Mouse (Mus musculus): ENCODE measurements around the gene Ccdc155. TPM values are rescaled to one million over a fixed set of nuclear protein-coding genes. Genes with fewer than 3 reads are reported as not detected.
"Not testable (repeated sequence)": the region's sequence is repeated elsewhere in the genome, so short reads cannot be mapped to it uniquely, and the experiment has no call there.

Ccdc155 gene
- polyA plus RNA-seq, 1 experiment from 2014 or later, result 0.97 TPM

GRCm38 (mm10) chr7:45158991-45159390 is 45.7 kb downstream of the Ccdc155 start:
- Histone ChIP-seq H3K9me3 (no peaks in the 10 kb centered on the region), H3K27ac (no peak overlapping the region), H3K4me3 (replicated peaks) (no peak overlapping the region), H3K27me3 (peaks cover 16% of the 10 kb centered on the region), H3K4me2 (replicated peaks) (no peak overlapping the region), H3K4me1 (replicated peaks) (peaks cover 26% of the 10 kb centered on the region), H3K9ac (replicated peaks) (no peak overlapping the region), H3K36me3 (peaks cover 36% of the 10 kb centered on the region)
- WGBS, result 95% methylated on average over 6 of the region's 6 CpGs
- ATAC-seq, result no peak

DNA sequence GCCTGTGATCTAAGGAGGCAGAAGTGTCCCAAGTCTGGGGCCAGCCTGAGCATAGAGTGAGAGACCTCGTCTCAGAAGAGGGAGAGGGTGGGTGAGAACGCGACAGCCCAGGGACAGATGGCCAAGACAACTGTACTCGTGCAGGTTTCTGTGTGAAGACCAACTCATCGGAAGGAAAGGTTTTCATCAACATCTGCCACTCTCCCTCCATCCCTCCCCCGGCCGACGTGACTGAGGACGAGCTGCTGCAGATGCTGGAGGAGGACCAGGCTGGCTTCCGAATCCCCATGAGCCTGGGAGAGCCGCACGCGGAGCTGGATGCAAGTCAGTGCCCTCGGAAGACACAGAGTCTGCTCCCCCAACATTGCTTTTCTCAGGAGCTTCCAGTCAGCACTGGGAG is 47.2 kb downstream of the Ccdc155 start:
- ATAC-seq, result no peak
- H3K4me1 ChIP-seq (replicated peaks), result peaks cover 25% of the 10 kb centered on the region
- H3K27ac ChIP-seq, result no peak overlapping the region
- peaks cover 36% of the 10 kb centered on the region for H3K36me3 ChIP-seq
- WGBS, result 92% methylated on average over 14 of the region's 14 CpGs
- H3K4me3 ChIP-seq (replicated peaks), result no peak overlapping the region
- peaks cover 1% of the 10 kb centered on the region for H3K27me3 ChIP-seq
- no peak overlapping the region for H3K9ac ChIP-seq (replicated peaks)
- no peaks in the 10 kb centered on the region for H3K9me3 ChIP-seq
- no peak overlapping the region for H3K4me2 ChIP-seq (replicated peaks)

GRCm38 (mm10) chr7:45156206-45156605 is 48.5 kb downstream of the Ccdc155 start:
- H3K36me3 ChIP-seq, result peaks cover 36% of the 10 kb centered on the region
- H3K4me3 ChIP-seq (replicated peaks), result no peak overlapping the region
- no peak overlapping the region for H3K9ac ChIP-seq (replicated peaks)
- 98% methylated on average over 15 of the region's 15 CpGs for WGBS
- H3K4me2 ChIP-seq (replicated peaks), result no peak overlapping the region
- no peaks in the 10 kb centered on the region for H3K27me3 ChIP-seq
- no peaks in the 10 kb centered on the region for H3K9me3 ChIP-seq
- H3K4me1 ChIP-seq (replicated peaks), result peaks cover 23% of the 10 kb centered on the region
- ATAC-seq, result no peak
- no peak overlapping the region for H3K27ac ChIP-seq

- H3K4me3 ChIP-seq (replicated peaks), result no peak overlapping the region
- peaks cover 36% of the 10 kb centered on the region for H3K36me3 ChIP-seq
- no peaks in the 10 kb centered on the region for H3K27me3 ChIP-seq
- peaks cover 29% of the 10 kb centered on the region for H3K4me1 ChIP-seq (replicated peaks)
- no peaks in the 10 kb centered on the region for H3K9me3 ChIP-seq
- 85% methylated on average over 9 of the region's 9 CpGs for WGBS
- no peak overlapping the region for H3K9ac ChIP-seq (replicated peaks)
- no peak for ATAC-seq
- H3K4me2 ChIP-seq (replicated peaks), result peak overlapping the region; percentile 63
- H3K27ac ChIP-seq, result no peak overlapping the region
Measured at GRCm38 (mm10) chr7:45155590-45155989, 49.1 kb downstream of the Ccdc155 start.

DNA sequence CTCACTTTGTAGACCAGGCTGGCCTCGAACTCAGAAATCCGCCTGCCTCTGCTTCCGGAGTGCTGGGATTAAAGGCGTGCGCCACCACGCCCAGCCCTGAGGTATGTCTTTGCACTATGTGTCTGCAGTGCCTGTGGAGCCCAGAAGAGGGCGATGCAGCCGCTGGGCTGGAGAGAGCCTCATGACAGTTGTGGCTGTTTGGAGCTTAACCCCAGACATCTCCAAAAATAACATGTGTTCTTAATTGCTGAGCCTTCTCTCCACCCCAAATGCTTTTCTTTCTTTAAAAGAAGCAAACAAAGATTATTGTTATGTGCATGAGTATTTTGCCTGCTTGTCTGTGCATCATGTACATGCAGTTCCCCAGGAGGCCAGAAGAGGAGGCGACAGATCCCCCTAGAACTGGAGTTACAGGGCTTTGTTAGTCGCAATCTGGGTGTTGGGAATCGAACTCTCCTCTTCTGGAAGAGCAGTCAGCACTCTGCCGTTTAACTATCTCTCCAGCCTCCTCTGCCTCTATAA is 49.6 kb downstream of the Ccdc155 start:
- WGBS, result 81% methylated on average over 12 of the region's 12 CpGs
- Histone ChIP-seq H3K27me3 (no peaks in the 10 kb centered on the region), H3K36me3 (peaks cover 32% of the 10 kb centered on the region), H3K9ac (replicated peaks) (no peak overlapping the region; the same call in 1 of the 2 replicates), H3K4me2 (replicated peaks) (peak overlapping the region; percentile 63), H3K4me1 (replicated peaks) (peaks cover 29% of the 10 kb centered on the region), H3K4me3 (replicated peaks) (peak overlapping the region; percentile 62), H3K9me3 (no peaks in the 10 kb centered on the region), H3K27ac (0 out of 2 replicates have a peak overlapping the region, but pooled peaks have one; percentile 93)
- ATAC-seq, result no peak

DNA sequence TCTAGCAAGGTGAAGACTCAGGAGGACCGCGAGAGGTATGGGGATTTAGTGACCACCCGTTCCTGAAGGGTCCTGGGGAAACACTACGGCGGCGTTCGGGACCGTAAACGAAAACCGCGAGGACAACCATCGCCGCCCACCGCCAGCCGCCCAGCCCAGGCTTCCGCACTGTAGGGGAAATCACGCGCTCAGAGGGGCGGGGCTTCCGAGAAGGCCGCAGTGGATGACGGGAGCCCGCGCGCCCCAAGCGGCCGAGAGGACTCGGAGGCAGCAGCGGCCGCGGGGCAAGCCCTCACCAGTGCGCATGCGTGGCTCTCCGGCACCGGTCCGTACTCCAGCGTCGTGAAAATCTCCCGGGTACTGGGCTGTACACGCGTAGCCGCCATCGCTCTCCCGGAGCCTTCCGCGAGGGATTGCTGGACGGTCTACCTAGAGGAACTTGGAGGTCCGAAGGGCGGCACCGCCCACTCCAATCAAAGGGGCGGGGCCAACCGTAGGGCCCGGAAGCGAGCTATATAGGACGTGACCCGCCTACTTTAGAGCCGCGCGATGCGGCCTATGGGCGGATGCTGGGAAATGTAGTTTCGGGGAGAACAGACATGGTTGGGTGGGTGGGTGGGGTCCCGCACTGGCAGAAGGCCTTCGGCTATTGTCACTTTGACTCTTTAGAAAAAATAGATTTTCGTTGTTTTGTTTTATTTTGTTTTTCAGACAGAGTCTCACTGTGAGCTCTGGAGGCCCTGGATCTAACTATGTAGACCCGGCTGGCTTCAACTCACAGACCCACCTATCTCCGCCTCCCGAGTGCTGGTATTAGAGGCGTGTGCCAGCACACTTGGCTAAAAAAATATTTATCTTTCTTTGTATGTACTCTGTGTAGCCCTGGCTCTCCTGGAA is 50.3 kb downstream of the Ccdc155 start, which contains the start of the genes Pih1d1 and Aldh16a1:
Gene Pih1d1 (plus strand): TSS at position 208 of the 897 bp plus-strand sequence.
Gene Aldh16a1 (minus strand): TSS at position 489 of the 897 bp plus-strand sequence.
- H3K4me2 ChIP-seq (replicated peaks), result peak within 1 kb of the TSS; percentile 63
- H3K27ac ChIP-seq, result peak within 1 kb of the TSS; percentile 93
- peak within 1 kb of the TSS; percentile 86 for H3K9ac ChIP-seq (replicated peaks)
- H3K27me3 ChIP-seq, result no peaks in the 10 kb centered on the region
- peak; percentile 96 for ATAC-seq
- peak within 1 kb of the TSS; percentile 62 for H3K4me3 ChIP-seq (replicated peaks)
- H3K4me1 ChIP-seq (replicated peaks), result peaks cover 32% of the 10 kb centered on the region
- peaks cover 26% of the 10 kb centered on the region for H3K36me3 ChIP-seq
- 6% methylated on average over 63 of the region's 69 CpGs for WGBS
- no peaks in the 10 kb centered on the region for H3K9me3 ChIP-seq

DNA sequence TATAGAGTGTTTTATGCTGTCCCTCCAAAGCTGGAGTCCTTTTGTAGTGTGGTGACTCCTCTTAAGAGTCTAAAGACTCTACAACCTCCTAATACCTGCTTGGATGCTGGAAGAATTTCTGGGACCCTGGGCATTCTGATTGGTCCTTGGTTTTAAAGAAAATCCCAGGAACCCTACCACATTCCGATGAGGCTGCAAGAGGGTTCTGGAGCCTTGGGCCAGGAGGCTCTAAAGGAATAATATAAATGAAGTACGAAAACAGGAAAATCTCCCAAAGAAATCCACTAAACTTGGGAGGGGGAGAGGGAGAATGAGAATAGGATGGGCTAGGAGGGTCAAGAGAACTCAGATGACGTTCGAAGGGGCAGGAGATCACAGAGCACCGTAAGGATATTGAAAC is 51.1 kb downstream of the Ccdc155 start:
- peaks cover 19% of the 10 kb centered on the region for H3K36me3 ChIP-seq
- ATAC-seq, result no peak; the same call in 1 of the 2 replicates
- H3K9me3 ChIP-seq, result no peaks in the 10 kb centered on the region
- H3K27me3 ChIP-seq, result no peaks in the 10 kb centered on the region
- peak overlapping the region; percentile 63 for H3K4me2 ChIP-seq (replicated peaks)
- 4% methylated on average over 5 of the region's 5 CpGs for WGBS
- peak overlapping the region; percentile 93 for H3K27ac ChIP-seq
- peaks cover 32% of the 10 kb centered on the region for H3K4me1 ChIP-seq (replicated peaks)
- H3K9ac ChIP-seq (replicated peaks), result peak overlapping the region; percentile 86
- peak overlapping the region; percentile 62 for H3K4me3 ChIP-seq (replicated peaks)

- H3K9me3 ChIP-seq; H3K9ac ChIP-seq (replicated peaks); H3K27ac ChIP-seq; ATAC-seq; H3K27me3 ChIP-seq; H3K4me2 ChIP-seq (replicated peaks): not testable (repeated sequence)
- Histone ChIP-seq H3K4me1 (replicated peaks) (peaks cover 32% of the 10 kb centered on the region), H3K36me3 (peaks cover 13% of the 10 kb centered on the region), H3K4me3 (replicated peaks) (peak overlapping the region; percentile 62; the same call in 1 of the 2 replicates)
- 93% methylated on average over 2 of the region's 2 CpGs for WGBS
Measured at GRCm38 (mm10) chr7:45153052-45153451, 51.6 kb downstream of the Ccdc155 start.

DNA sequence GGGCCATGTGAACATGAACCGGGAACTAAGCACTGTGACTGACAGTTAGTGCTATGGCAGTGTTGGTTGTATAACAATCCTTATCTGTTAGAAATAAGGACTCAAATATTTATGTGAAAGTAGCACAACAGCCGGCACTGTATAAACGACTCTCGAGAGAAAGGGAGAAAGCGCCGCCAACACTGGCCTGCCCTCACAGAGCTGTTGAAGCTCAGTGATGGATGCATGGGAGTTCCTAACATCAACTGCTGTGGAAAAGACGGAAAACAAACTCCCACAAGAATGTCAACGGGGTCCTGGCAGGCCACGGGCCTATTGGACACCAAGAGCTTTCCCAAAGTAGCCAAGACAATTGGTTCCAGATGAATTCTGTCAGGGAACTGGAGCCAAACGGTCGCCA is 53.4 kb downstream of the Ccdc155 start:
- no peaks in the 10 kb centered on the region for H3K27me3 ChIP-seq
- H3K4me2 ChIP-seq (replicated peaks), result no peak overlapping the region
- H3K4me3 ChIP-seq (replicated peaks), result no peak overlapping the region
- 63% methylated on average over 11 of the region's 11 CpGs for WGBS
- no peak for ATAC-seq
- no peak overlapping the region for H3K9ac ChIP-seq (replicated peaks)
- no peaks in the 10 kb centered on the region for H3K9me3 ChIP-seq
- 0 out of 2 replicates have a peak, but pooled peaks cover 2% of the 10 kb centered on the region for H3K36me3 ChIP-seq
- H3K27ac ChIP-seq, result no peak overlapping the region
- H3K4me1 ChIP-seq (replicated peaks), result peaks cover 32% of the 10 kb centered on the region

DNA sequence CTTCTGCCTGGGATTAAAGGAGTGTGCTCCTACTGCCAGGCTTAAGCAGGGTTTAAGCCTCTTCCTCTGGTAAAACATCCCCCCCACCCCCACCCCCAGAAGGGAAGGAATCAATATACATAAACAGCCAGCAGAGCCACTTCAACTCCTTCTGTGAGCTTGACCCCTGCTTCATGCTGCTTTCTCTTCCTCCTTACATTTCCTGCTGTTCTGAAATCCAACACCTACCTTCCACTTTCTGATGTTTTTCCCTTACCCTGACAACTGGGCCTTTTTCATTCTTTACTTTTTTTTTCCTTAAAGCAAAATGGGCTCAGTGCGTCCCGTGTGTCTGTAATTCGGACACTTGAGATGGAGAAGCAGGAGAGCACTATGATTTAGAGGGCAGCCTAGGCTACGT is 54.4 kb downstream of the Ccdc155 start:
- 76% methylated on average over 4 of the region's 4 CpGs for WGBS

DNA sequence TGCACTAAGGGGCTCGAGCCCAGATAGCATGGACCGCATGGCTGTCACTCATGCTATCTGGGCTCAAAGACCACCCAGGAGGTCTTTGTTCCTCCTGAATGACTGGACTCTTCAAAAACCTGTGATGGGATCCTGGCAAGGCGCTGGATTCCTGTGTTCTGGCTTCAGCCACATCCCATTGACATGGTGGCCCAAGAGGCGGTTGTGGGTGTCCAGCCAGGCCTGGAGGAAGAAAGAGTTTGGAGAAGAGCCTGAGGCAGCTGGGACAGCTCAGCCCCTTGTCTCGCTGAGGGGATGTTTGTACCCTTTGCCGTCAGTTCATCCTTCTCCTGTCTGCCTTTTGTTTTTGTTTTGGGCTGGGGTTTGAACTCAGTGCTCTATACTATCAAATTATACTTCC is 55.1 kb downstream of the Ccdc155 start:
- no peak for ATAC-seq
- H3K4me3 ChIP-seq (replicated peaks), result no peak overlapping the region
- no peak overlapping the region for H3K4me2 ChIP-seq (replicated peaks)
- H3K4me1 ChIP-seq (replicated peaks), result peaks cover 18% of the 10 kb centered on the region
- H3K9me3 ChIP-seq, result no peaks in the 10 kb centered on the region
- no peak overlapping the region for H3K9ac ChIP-seq (replicated peaks)
- 17% methylated on average over 6 of the region's 6 CpGs for WGBS
- peaks cover 13% of the 10 kb centered on the region for H3K36me3 ChIP-seq
- H3K27ac ChIP-seq, result no peak overlapping the region
- no peaks in the 10 kb centered on the region for H3K27me3 ChIP-seq

More for the DNA sequence above, 54.4 kb downstream of the Ccdc155 start:
- H3K9me3 ChIP-seq, result no peaks in the 10 kb centered on the region
- peaks cover 25% of the 10 kb centered on the region for H3K4me1 ChIP-seq (replicated peaks)
- H3K27ac ChIP-seq, result no peak overlapping the region
- no peak overlapping the region for H3K4me2 ChIP-seq (replicated peaks)
- no peaks in the 10 kb centered on the region for H3K27me3 ChIP-seq
- no peak overlapping the region for H3K4me3 ChIP-seq (replicated peaks)
- no peak for ATAC-seq
- peaks cover 8% of the 10 kb centered on the region for H3K36me3 ChIP-seq
- no peak overlapping the region for H3K9ac ChIP-seq (replicated peaks)

DNA sequence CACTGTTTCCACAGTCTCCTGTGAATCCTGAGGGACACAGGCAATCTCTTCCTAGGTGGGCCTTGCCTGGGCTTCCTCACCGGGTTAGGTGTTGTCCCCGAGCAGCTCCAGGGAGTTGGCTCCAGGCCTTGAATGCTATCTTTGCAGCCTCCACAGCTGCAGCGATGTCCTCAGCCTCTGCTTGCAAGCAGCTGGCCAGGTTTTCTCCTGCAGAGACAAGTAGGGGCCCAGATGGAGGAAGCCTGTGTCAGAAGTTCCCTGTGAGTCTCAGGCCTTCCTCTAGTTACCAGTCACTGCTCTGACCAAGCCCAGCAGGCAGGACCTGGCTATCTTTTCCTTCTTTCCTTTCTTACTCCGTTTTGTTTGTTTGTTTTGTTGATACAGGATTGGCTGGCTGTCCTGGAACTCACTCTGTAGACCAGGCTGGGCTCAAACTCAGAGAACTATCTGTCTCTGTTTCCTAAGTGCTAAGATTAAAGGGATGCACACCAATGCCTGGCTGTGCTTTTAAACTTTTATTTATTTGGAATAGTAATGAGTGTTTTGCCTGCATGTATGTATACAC is 56.1 kb downstream of the Ccdc155 start:
- Histone ChIP-seq H3K4me3 (replicated peaks) (no peak overlapping the region), H3K36me3 (peaks cover 22% of the 10 kb centered on the region), H3K4me1 (replicated peaks) (peaks cover 16% of the 10 kb centered on the region), H3K9me3 (no peaks in the 10 kb centered on the region), H3K27me3 (no peaks in the 10 kb centered on the region), H3K4me2 (replicated peaks) (no peak overlapping the region), H3K9ac (replicated peaks) (no peak overlapping the region; the same call in 1 of the 2 replicates), H3K27ac (no peak overlapping the region)
- no peak for ATAC-seq
- WGBS, result 77% methylated on average over 4 of the region's 4 CpGs

All from midbrain, embryonic 13.5 days (tissue).